Mouse (Mus musculus) liver, adult 2 months (tissue): ENCODE data around the gene Igdcc3. TPM values are rescaled to one million over a fixed set of nuclear protein-coding genes. Genes with fewer than 3 reads are reported as not detected.
A peak's percentile ranks its signal among the peaks of the same experiment; 100 is the strongest.

Experiments used
- DNase-seq: peaks from one replicate; pipeline ENCODE4 v3.0.0-alpha.2; 2011; ENCODE audit warnings: low read depth, low spot score; ENCODE audit errors: extremely low read depth
- H3K27ac ChIP-seq: fragments of 200-500 bp; replicated peaks from 2 replicates; pipeline ENCODE4 v1.5.1; 2012; ENCODE audit warnings: low read depth, mild to moderate bottlenecking, control low read depth, inconsistent platforms, low read length; ENCODE audit not compliant: insufficient read depth
- H3K27me3 ChIP-seq: fragments of 200-500 bp; 2 replicates; pipeline ENCODE4 v1.6.1; 2012; ENCODE audit warnings: mild to moderate bottlenecking, moderate library complexity, low read length, inconsistent platforms; ENCODE audit not compliant: control insufficient read depth, insufficient read depth
- H3K36me3 ChIP-seq: fragments of 200-500 bp; 2 replicates; pipeline ENCODE4 v1.6.1; 2012; ENCODE audit warnings: low read length, inconsistent platforms; ENCODE audit not compliant: control insufficient read depth, insufficient read depth
- H3K4me1 ChIP-seq: fragments of 200-500 bp; 2 replicates; pipeline ENCODE4 v1.6.1; 2011; ENCODE audit warnings: low read length; ENCODE audit not compliant: control insufficient read depth, insufficient read depth
- H3K4me3 ChIP-seq: fragments of 200-500 bp; 2 replicates; pipeline ENCODE4 v1.5.1; 2011; ENCODE audit warnings: low read depth, mild to moderate bottlenecking, control low read depth, low read length, moderate library complexity; ENCODE audit not compliant: insufficient read depth
- H3K79me2 ChIP-seq: fragments of 200-500 bp; 2 replicates; pipeline ENCODE4 v1.6.1; 2012; ENCODE audit warnings: inconsistent platforms, mild to moderate bottlenecking, low read length, moderate library complexity; ENCODE audit not compliant: control insufficient read depth, insufficient read depth
- H3K9ac ChIP-seq: fragments of 200-500 bp; 2 replicates; pipeline ENCODE4 v1.6.1; 2012; ENCODE audit warnings: low read depth, mild to moderate bottlenecking, control low read depth, inconsistent platforms, low read length
- CTCF ChIP-seq: fragments of 200-500 bp; IDR thresholded peaks from 2 replicates; pipeline ENCODE4 v1.5.1; 2011; ENCODE audit warnings: low read depth, low read length, control low read depth
- POLR2A ChIP-seq: fragments of 200-500 bp; IDR thresholded peaks from 2 replicates; pipeline ENCODE4 v1.6.1; 2011; ENCODE audit warnings: low read length, control low read depth; ENCODE audit not compliant: insufficient read depth; ENCODE audit errors: extremely low read depth
- WGBS: fragments of 180-500 bp; shearing (Covaris S2); methylation state at CpG from one replicate; pipeline ENCODE4 v1.1.7; 2018; 5-methylcytosine and 5-hydroxymethylcytosine counted together
- polyA plus RNA-seq: library from polyadenylated mRNA; depleted of rRNA; stranded (reverse); fragments of >200 nt; gene quantifications from 2 replicates; pipeline ENCODE4 v1.2.3, GENCODE M21; 2012
- total RNA-seq: library from RNA; depleted of rRNA; stranded (reverse); fragments of >200 nt; gene quantifications from 2 replicates; pipeline ENCODE4 v1.2.3, GENCODE M21; 2014

Gene Igdcc3
- total and polyA plus RNA-seq, 2 experiments, result not detected

GRCm38 (mm10) chr9:65193214-65193613, 52.2 kb downstream of the Igdcc3 start:
- Histone ChIP-seq H3K27ac (no peak overlapping the region), H3K9ac (no peak overlapping the region), H3K4me1 (peaks cover 33% of the 10 kb centered on the region), H3K27me3 (no peaks in the 10 kb centered on the region), H3K79me2 (no peaks in the 10 kb centered on the region), H3K36me3 (no peaks in the 10 kb centered on the region), H3K4me3 (no peak overlapping the region)
- TF ChIP-seq CTCF, result no peak
- no peak for TF ChIP-seq POLR2A
- WGBS, result 79% methylated on average over 12 of the region's 12 CpGs
- no peak for DNase-seq

- WGBS, result 68% methylated on average over 4 of the region's 4 CpGs
- TF ChIP-seq POLR2A (no peak), CTCF (no peak)
- no peak within 1 kb of the TSS for H3K4me3 ChIP-seq
Measured at GRCm38 (mm10) chr9:65195053-65195452, 54.1 kb downstream of the Igdcc3 start, which contains the start of gene Parp16. Gene Parp16 (plus strand): TSS chr9:65195353.

GRCm38 (mm10) chr9:65195621-65195981, 54.6 kb downstream of the Igdcc3 start:
- no peaks in the 10 kb centered on the region for H3K79me2 ChIP-seq
- H3K9ac ChIP-seq, result peak overlapping the region; percentile 1
- H3K4me3 ChIP-seq, result no peak overlapping the region
- no peaks in the 10 kb centered on the region for H3K27me3 ChIP-seq
- peak overlapping the region; percentile 49 for H3K27ac ChIP-seq
- no peaks in the 10 kb centered on the region for H3K36me3 ChIP-seq
- TF ChIP-seq CTCF (no peak), POLR2A (no peak)
- peaks cover 33% of the 10 kb centered on the region for H3K4me1 ChIP-seq
- 20% methylated on average over 8 of the region's 8 CpGs for WGBS
- peak; percentile 31 for DNase-seq

More at GRCm38 (mm10) chr9:65195053-65195452, 54.1 kb downstream of the Igdcc3 start, which contains the start of gene Parp16:
- Histone ChIP-seq H3K79me2 (no peaks in the 10 kb centered on the region), H3K36me3 (no peaks in the 10 kb centered on the region), H3K4me1 (peaks cover 33% of the 10 kb centered on the region), H3K27me3 (no peaks in the 10 kb centered on the region), H3K9ac (peak within 1 kb of the TSS; percentile 11), H3K27ac (peak within 1 kb of the TSS; percentile 49)
- no peak for DNase-seq

- Histone ChIP-seq H3K4me3 (peak overlapping the region; percentile 20; the same call in 1 of the 2 replicates), H3K4me1 (peaks cover 33% of the 10 kb centered on the region), H3K27me3 (no peaks in the 10 kb centered on the region), H3K27ac (peak overlapping the region; percentile 61), H3K36me3 (no peaks in the 10 kb centered on the region), H3K9ac (peak overlapping the region; percentile 11; the same call in 1 of the 2 replicates), H3K79me2 (no peaks in the 10 kb centered on the region)
- 7% methylated on average over 9 of the region's 9 CpGs for WGBS
- TF ChIP-seq POLR2A (no peak), CTCF (no peak)
- DNase-seq, result peak; percentile 91
Measured at GRCm38 (mm10) chr9:65195982-65196737, 55.2 kb downstream of the Igdcc3 start.

- peaks cover 27% of the 10 kb centered on the region for H3K4me1 ChIP-seq
- H3K27ac ChIP-seq, result peak overlapping the region; percentile 61
- no peak for TF ChIP-seq POLR2A
- TF ChIP-seq CTCF, result peak; percentile 85
- H3K27me3 ChIP-seq, result no peaks in the 10 kb centered on the region
- no peaks in the 10 kb centered on the region for H3K36me3 ChIP-seq
- WGBS, result 18% methylated on average over 26 of the region's 26 CpGs
- H3K4me3 ChIP-seq, result peak overlapping the region; percentile 20; the same call in 1 of the 2 replicates
- no peak overlapping the region for H3K9ac ChIP-seq
- DNase-seq, result no peak
- H3K79me2 ChIP-seq, result no peaks in the 10 kb centered on the region
Measured at GRCm38 (mm10) chr9:65196738-65197569, 56.0 kb downstream of the Igdcc3 start.
